Mouse (Mus musculus): ENCODE results near the gene Fam131b. TPM values are rescaled to one million over a fixed set of nuclear protein-coding genes. Genes with fewer than 3 reads are reported as not detected.

The Fam131b gene
- polyA plus RNA-seq, 2 experiments, result 0.29 to 2.9 TPM

DNA sequence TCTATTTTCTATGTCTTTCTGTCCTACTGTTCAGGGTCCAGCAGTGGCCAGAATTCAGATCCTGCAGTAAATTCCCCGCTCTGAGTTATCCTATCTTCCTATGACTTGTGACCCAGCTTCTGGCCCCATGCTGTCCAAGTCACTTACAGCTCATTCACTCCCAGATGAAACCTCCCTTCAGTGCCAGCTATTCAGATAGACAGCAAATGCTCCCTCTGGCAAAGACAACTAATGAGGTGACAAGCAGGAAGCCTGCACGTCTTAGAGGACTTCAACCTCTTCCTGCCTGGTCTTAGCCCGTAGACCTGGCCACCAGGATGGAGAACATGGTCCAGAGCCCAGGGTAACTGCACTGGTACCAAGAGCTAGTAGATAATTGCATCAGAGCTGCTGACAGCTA, 38.5 kb upstream of the Fam131b start:
- WGBS, result 52% methylated on average over 3 of the region's 3 CpGs
- ATAC-seq (ENCODE audit: low FRiP score, low read depth), result no peak
- no peak overlapping the region for H3K27ac ChIP-seq (replicated peaks; ENCODE audit: low read depth, low read length)

GRCm38 (mm10) chr6:42362497-42362896, 38.1 kb upstream of the Fam131b start:
- no peaks in the 10 kb centered on the region for H3K27me3 ChIP-seq (ENCODE audit: control insufficient read depth, insufficient read depth, low read length)
- H3K4me3 ChIP-seq (replicated peaks; ENCODE audit: low read length), result no peak overlapping the region
- H3K4me1 ChIP-seq (ENCODE audit: control insufficient read depth, insufficient read depth, low read length), result no peaks in the 10 kb centered on the region
- no peak for TF ChIP-seq POLR2A (IDR thresholded peaks at IDR 0.05; ENCODE audit: borderline replicate concordance, extremely low read depth, insufficient read depth, insufficient read length)
- H3K9ac ChIP-seq (ENCODE audit: low read depth, low read length, severe bottlenecking), result no peak overlapping the region
- no peaks in the 10 kb centered on the region for H3K9me3 ChIP-seq (ENCODE audit: control insufficient read depth, low read length)
- ATAC-seq (ENCODE audit: low FRiP score, low read depth) (no peak), DNase-seq (ENCODE audit: low spot score) (no peak)
- H3K4me2 ChIP-seq (replicated peaks; ENCODE audit: low read depth, low read length, severe bottlenecking), result no peak overlapping the region
- WGBS, result 53% methylated on average over 1 of the region's 1 CpGs
- H3K27ac ChIP-seq (replicated peaks; ENCODE audit: low read depth, low read length), result no peak overlapping the region
- H3K36me3 ChIP-seq (ENCODE audit: control insufficient read depth, insufficient read depth, low read length), result peaks cover 38% of the 10 kb centered on the region

More for the DNA sequence above, 38.5 kb upstream of the Fam131b start:
- Histone ChIP-seq H3K27me3 (ENCODE audit: control insufficient read depth, insufficient read depth, low read length) (no peaks in the 10 kb centered on the region), H3K4me2 (replicated peaks; ENCODE audit: low read depth, low read length, severe bottlenecking) (no peak overlapping the region), H3K9ac (ENCODE audit: low read depth, low read length, severe bottlenecking) (no peak overlapping the region), H3K36me3 (ENCODE audit: control insufficient read depth, insufficient read depth, low read length) (peaks cover 33% of the 10 kb centered on the region), H3K9me3 (ENCODE audit: control insufficient read depth, low read length) (no peaks in the 10 kb centered on the region), H3K4me3 (replicated peaks; ENCODE audit: low read length) (no peak overlapping the region), H3K4me1 (ENCODE audit: control insufficient read depth, insufficient read depth, low read length) (no peaks in the 10 kb centered on the region)
- no peak for DNase-seq (ENCODE audit: low spot score)
- no peak for TF ChIP-seq POLR2A (IDR thresholded peaks at IDR 0.05; ENCODE audit: borderline replicate concordance, extremely low read depth, insufficient read depth, insufficient read length)

- H3K36me3 ChIP-seq (ENCODE audit: control insufficient read depth, insufficient read depth, low read length), result peaks cover 42% of the 10 kb centered on the region
- no peak for TF ChIP-seq POLR2A (IDR thresholded peaks at IDR 0.05; ENCODE audit: borderline replicate concordance, extremely low read depth, insufficient read depth, insufficient read length)
- H3K9me3 ChIP-seq (ENCODE audit: control insufficient read depth, low read length), result no peaks in the 10 kb centered on the region
- DNase-seq (ENCODE audit: low spot score) (no peak), ATAC-seq (ENCODE audit: low FRiP score, low read depth) (no peak)
- H3K27me3 ChIP-seq (ENCODE audit: control insufficient read depth, insufficient read depth, low read length), result no peaks in the 10 kb centered on the region
- no peak overlapping the region for H3K9ac ChIP-seq (ENCODE audit: low read depth, low read length, severe bottlenecking)
- no peaks in the 10 kb centered on the region for H3K4me1 ChIP-seq (ENCODE audit: control insufficient read depth, insufficient read depth, low read length)
- H3K4me2 ChIP-seq (replicated peaks; ENCODE audit: low read depth, low read length, severe bottlenecking), result no peak overlapping the region
- H3K4me3 ChIP-seq (replicated peaks; ENCODE audit: low read length), result no peak overlapping the region
- 73% methylated on average over 1 of the region's 1 CpGs for WGBS
- H3K27ac ChIP-seq (replicated peaks; ENCODE audit: low read depth, low read length), result no peak overlapping the region
Observed at GRCm38 (mm10) chr6:42362074-42362473, 37.6 kb upstream of the Fam131b start.

DNA sequence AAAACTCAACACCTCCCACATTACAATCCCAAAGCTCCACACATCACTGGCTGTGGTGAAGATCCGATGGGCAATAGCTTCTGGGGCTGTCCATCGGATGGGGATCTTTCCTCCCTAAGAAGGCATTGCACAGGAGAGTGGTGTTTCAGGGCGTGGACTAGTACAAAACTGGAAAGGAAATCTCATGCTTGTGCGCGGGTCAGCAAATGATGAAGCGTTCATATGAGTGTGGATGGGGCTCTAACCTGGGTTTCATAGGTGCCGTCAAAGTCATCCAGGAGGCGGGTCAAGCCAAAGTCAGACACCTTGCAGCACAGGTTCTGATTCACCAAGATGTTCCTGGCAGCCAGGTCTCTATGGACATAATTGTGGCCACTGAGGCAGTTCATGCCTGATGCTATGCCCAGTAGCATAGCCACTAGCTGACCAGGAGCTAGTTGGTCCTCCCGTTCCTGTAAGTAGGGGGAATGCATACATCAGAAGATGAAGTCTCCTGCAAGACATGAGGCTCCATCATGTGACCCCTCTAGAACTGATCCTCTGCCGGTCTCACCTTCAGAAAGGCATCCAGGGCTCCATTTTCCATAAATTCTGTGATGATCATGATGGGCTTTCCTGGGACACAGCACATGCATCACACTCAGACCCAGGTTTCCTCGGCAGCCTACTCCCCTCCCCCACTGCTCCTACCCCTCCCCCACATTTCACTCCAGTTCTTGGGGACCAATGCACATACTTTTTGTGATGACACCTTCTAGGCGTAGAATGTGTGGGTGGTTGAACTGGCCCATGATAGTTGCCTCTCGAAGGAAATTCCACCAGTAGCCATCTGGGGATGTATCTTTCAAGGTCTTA, 36.8 kb upstream of the Fam131b start:
- no peaks in the 10 kb centered on the region for H3K4me1 ChIP-seq (ENCODE audit: control insufficient read depth, insufficient read depth, low read length)
- no peak overlapping the region for H3K4me2 ChIP-seq (replicated peaks; ENCODE audit: low read depth, low read length, severe bottlenecking)
- H3K9me3 ChIP-seq (ENCODE audit: control insufficient read depth, low read length), result no peaks in the 10 kb centered on the region
- peaks cover 50% of the 10 kb centered on the region for H3K36me3 ChIP-seq (ENCODE audit: control insufficient read depth, insufficient read depth, low read length)
- no peak overlapping the region for H3K4me3 ChIP-seq (replicated peaks; ENCODE audit: low read length)
- no peak overlapping the region for H3K27ac ChIP-seq (replicated peaks; ENCODE audit: low read depth, low read length)
- no peak for TF ChIP-seq POLR2A (IDR thresholded peaks at IDR 0.05; ENCODE audit: borderline replicate concordance, extremely low read depth, insufficient read depth, insufficient read length)
- H3K9ac ChIP-seq (ENCODE audit: low read depth, low read length, severe bottlenecking), result no peak overlapping the region
- no peaks in the 10 kb centered on the region for H3K27me3 ChIP-seq (ENCODE audit: control insufficient read depth, insufficient read depth, low read length)
- DNase-seq (ENCODE audit: low spot score), result no peak
- no peak for ATAC-seq (ENCODE audit: low FRiP score, low read depth)
- 92% methylated on average over 13 of the region's 13 CpGs for WGBS

- no peak overlapping the region for H3K4me2 ChIP-seq (replicated peaks; ENCODE audit: low read depth, low read length, severe bottlenecking)
- H3K9ac ChIP-seq (ENCODE audit: low read depth, low read length, severe bottlenecking), result no peak overlapping the region
- no peak overlapping the region for H3K4me3 ChIP-seq (replicated peaks; ENCODE audit: low read length)
- H3K9me3 ChIP-seq (ENCODE audit: control insufficient read depth, low read length), result no peaks in the 10 kb centered on the region
- DNase-seq (ENCODE audit: low spot score), result no peak
- H3K27ac ChIP-seq (replicated peaks; ENCODE audit: low read depth, low read length), result no peak overlapping the region
- H3K4me1 ChIP-seq (ENCODE audit: control insufficient read depth, insufficient read depth, low read length), result no peaks in the 10 kb centered on the region
- WGBS, result 82% methylated on average over 6 of the region's 6 CpGs
- no peaks in the 10 kb centered on the region for H3K27me3 ChIP-seq (ENCODE audit: control insufficient read depth, insufficient read depth, low read length)
- ATAC-seq (ENCODE audit: low FRiP score, low read depth), result no peak
- peaks cover 59% of the 10 kb centered on the region for H3K36me3 ChIP-seq (ENCODE audit: control insufficient read depth, insufficient read depth, low read length)
- no peak for TF ChIP-seq POLR2A (IDR thresholded peaks at IDR 0.05; ENCODE audit: borderline replicate concordance, extremely low read depth, insufficient read depth, insufficient read length)
Observed at GRCm38 (mm10) chr6:42360231-42360840, 35.9 kb upstream of the Fam131b start.
